Mouse (Mus musculus) embryonic facial prominence, embryonic 14.5 days (tissue): ENCODE data around the gene Lrrc7. TPM values are rescaled to one million over a fixed set of nuclear protein-coding genes. Genes with fewer than 3 reads are reported as not detected.

ENCODE experiments used
- ATAC-seq: fragments of 200-750 bp; cut with Nextera tagmentation; 2 replicates; pipeline ENCODE4 v1.8.0; 2017; ENCODE audit warnings: low read depth, moderate number of reproducible peaks, moderate TSS enrichment
- DNase-seq: peaks from one replicate; pipeline ENCODE4 v3.0.0-alpha.2; 2015; ENCODE audit warnings: low spot score
- H3K27ac ChIP-seq: fragments of 300-500 bp; sonication (generic); replicated peaks from 2 replicates; pipeline ENCODE4 v1.5.1; 2014; ENCODE audit warnings: low read depth, mild to moderate bottlenecking, low read length, moderate library complexity
- H3K27me3 ChIP-seq: fragments of 300-500 bp; sonication (generic); replicated peaks from 2 replicates; pipeline ENCODE4 v1.6.1; 2014; ENCODE audit warnings: low read length; ENCODE audit not compliant: control insufficient read depth, insufficient read depth
- H3K36me3 ChIP-seq: fragments of 300-500 bp; sonication (generic); 2 replicates; pipeline ENCODE4 v1.6.1; 2014; ENCODE audit warnings: low read length, mixed read lengths; ENCODE audit not compliant: control insufficient read depth, insufficient read depth
- H3K4me1 ChIP-seq: fragments of 300-500 bp; sonication (generic); 2 replicates; pipeline ENCODE4 v1.6.1; 2014; ENCODE audit warnings: antibody characterized with exemption, low read length; ENCODE audit not compliant: control insufficient read depth, insufficient read depth
- H3K4me2 ChIP-seq: fragments of 300-500 bp; sonication (generic); 2 replicates; pipeline ENCODE4 v1.6.1; 2014; ENCODE audit warnings: low read depth, mild to moderate bottlenecking, low read length, moderate library complexity, mixed read lengths
- H3K4me3 ChIP-seq: fragments of 300-500 bp; sonication (generic); 2 replicates; pipeline ENCODE4 v1.5.1; 2014; ENCODE audit warnings: low read depth, mild to moderate bottlenecking, low read length
- H3K9ac ChIP-seq: fragments of 300-500 bp; sonication (generic); 2 replicates; pipeline ENCODE4 v1.6.1; 2014; ENCODE audit warnings: low read depth, mild to moderate bottlenecking, low read length, moderate library complexity, mixed read lengths
- H3K9me3 ChIP-seq: fragments of 300-500 bp; sonication (generic); 2 replicates; pipeline ENCODE4 v1.6.1; 2016; ENCODE audit warnings: low read length; ENCODE audit not compliant: control insufficient read depth
- WGBS: fragments of 180-500 bp; shearing (Covaris S2); extraction: QIAGEN DNeasy Blood & Tissue Kit; methylation state at CpG from one replicate; pipeline ENCODE4 v1.1.7; 2014; 5-methylcytosine and 5-hydroxymethylcytosine counted together
- polyA plus RNA-seq: library from polyadenylated mRNA; unstranded; fragments of >200 nt; fragmentation: Nextera tagmentation; extraction: Ambion mirVana; gene quantifications from 2 replicates; pipeline ENCODE4 v1.2.1, GENCODE M21; 2014

Gene Lrrc7
- polyA plus RNA-seq, 1 experiment from 2014 or later, result 1.1 TPM

DNA sequence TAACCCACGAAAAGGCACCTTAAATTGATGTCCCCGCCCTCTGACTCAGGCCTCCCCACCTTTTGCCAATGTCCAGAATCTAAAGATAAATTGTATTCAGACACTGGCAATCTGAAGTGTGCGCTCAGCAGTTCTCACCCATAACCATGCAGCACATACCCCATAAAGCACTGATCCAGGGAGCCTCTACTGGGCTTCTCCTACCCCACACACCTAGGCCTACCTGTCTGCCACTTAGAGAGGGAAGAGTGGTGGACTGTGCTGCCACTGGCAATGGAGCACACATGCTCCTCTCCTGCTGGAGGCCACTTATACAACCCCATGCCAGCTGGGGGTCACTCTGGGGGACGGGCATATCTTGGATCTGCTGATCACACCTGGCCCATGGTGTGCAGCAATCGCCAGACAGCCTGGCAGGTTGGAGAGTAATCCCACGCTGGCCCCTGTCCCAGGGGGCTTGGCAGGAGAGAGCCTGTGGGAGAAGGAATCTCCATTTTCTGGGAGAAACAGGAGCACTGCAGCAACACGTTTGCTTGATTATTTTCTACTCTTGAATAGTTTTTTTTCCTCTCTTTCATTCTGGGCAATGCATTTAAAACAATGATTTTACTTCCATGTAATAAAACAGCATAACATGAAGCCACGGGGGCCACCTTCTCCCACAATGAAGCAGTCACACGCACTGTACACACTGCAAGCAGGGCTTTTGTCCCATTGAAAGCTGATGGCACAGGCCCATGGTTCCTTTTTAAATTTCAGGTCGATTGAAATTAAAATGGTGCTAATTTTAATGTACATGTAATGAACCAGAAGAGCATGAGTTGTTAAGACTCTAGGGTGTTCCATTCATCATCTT, 386.9 kb downstream of the Lrrc7 start:
- WGBS, result 74% methylated on average over 10 of the region's 10 CpGs
- Histone ChIP-seq H3K4me3 (no peak overlapping the region), H3K9ac (no peak overlapping the region), H3K27me3 (no peaks in the 10 kb centered on the region), H3K27ac (no peak overlapping the region), H3K4me1 (no peaks in the 10 kb centered on the region), H3K36me3 (no peaks in the 10 kb centered on the region), H3K9me3 (no peaks in the 10 kb centered on the region), H3K4me2 (no peak overlapping the region)
- ATAC-seq (no peak), DNase-seq (no peak)

GRCm38 (mm10) chr3:158169180-158169579, 392.8 kb downstream of the Lrrc7 start:
- ATAC-seq (no peak), DNase-seq (no peak)
- 97% methylated on average over 8 of the region's 8 CpGs for WGBS
- no peaks in the 10 kb centered on the region for H3K27me3 ChIP-seq
- H3K27ac ChIP-seq, result no peak overlapping the region
- H3K9me3 ChIP-seq, result no peaks in the 10 kb centered on the region
- no peaks in the 10 kb centered on the region for H3K4me1 ChIP-seq
- no peaks in the 10 kb centered on the region for H3K36me3 ChIP-seq
- H3K9ac ChIP-seq, result no peak overlapping the region
- no peak overlapping the region for H3K4me2 ChIP-seq
- H3K4me3 ChIP-seq, result no peak overlapping the region

- no peak overlapping the region for H3K9ac ChIP-seq
- H3K4me1 ChIP-seq, result no peaks in the 10 kb centered on the region
- H3K4me3 ChIP-seq, result no peak overlapping the region
- WGBS, result 86% methylated on average over 4 of the region's 4 CpGs
- no peak overlapping the region for H3K27ac ChIP-seq
- DNase-seq (no peak), ATAC-seq (no peak)
- H3K4me2 ChIP-seq, result no peak overlapping the region
- no peaks in the 10 kb centered on the region for H3K9me3 ChIP-seq
- no peaks in the 10 kb centered on the region for H3K27me3 ChIP-seq
- H3K36me3 ChIP-seq, result no peaks in the 10 kb centered on the region
Observed at GRCm38 (mm10) chr3:158168454-158168853, 393.6 kb downstream of the Lrrc7 start.

GRCm38 (mm10) chr3:158165004-158165403, 397.0 kb downstream of the Lrrc7 start:
- no peaks in the 10 kb centered on the region for H3K27me3 ChIP-seq
- no peak overlapping the region for H3K27ac ChIP-seq
- DNase-seq (no peak), ATAC-seq (no peak)
- H3K36me3 ChIP-seq, result no peaks in the 10 kb centered on the region
- H3K9ac ChIP-seq, result no peak overlapping the region
- no peak overlapping the region for H3K4me3 ChIP-seq
- H3K9me3 ChIP-seq, result no peaks in the 10 kb centered on the region
- H3K4me2 ChIP-seq, result no peak overlapping the region
- H3K4me1 ChIP-seq, result no peaks in the 10 kb centered on the region

DNA sequence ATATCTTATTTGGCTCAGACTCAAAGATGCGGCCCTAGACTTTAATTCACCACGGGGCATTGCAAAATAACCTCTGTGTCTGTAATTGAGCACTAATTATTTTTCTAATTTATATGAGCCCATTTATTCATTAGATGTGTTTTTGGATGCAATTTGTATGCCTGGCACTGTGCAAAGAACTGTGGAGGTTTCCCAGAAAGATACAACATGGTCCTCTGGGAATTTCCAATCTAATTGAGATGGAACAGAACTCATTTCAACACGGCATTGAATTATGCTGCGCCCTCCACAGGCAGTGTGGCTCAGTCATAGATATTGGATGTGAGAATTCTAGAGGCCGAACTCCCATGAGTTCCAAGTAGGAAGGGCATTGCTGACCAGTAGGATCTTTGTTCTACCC, 397.6 kb downstream of the Lrrc7 start:
- 85% methylated on average over 5 of the region's 5 CpGs for WGBS
- ATAC-seq, result no peak

DNA sequence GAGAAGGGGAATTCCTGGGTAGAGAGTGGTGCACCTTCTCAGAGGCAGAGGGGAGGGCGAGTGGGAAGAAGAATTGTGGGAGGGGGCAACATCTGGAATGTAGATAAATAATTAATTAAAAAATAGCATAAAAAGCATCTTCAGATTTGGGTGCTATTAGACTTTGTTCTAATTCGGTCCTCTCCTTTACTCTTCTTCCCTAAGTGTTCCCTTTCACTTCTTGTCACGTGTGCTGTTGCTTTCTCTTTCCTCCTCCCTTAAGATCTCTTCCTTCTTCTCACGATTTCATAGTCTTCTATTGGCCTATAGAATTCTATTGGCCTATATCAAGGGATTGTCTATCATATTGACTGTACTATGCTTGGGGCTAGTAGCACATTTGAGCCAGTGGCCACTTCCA, 398.9 kb downstream of the Lrrc7 start:
- H3K4me3 ChIP-seq, result no peak overlapping the region
- H3K4me2 ChIP-seq, result no peak overlapping the region
- no peak for ATAC-seq
- H3K27ac ChIP-seq, result no peak overlapping the region
- no peaks in the 10 kb centered on the region for H3K4me1 ChIP-seq
- H3K9me3 ChIP-seq, result no peaks in the 10 kb centered on the region
- no peaks in the 10 kb centered on the region for H3K36me3 ChIP-seq
- no peak for DNase-seq
- WGBS, result 74% methylated on average over 4 of the region's 4 CpGs
- no peak overlapping the region for H3K9ac ChIP-seq
- H3K27me3 ChIP-seq, result no peaks in the 10 kb centered on the region

More for the DNA sequence above, 397.6 kb downstream of the Lrrc7 start:
- H3K4me3 ChIP-seq, result no peak overlapping the region
- no peaks in the 10 kb centered on the region for H3K36me3 ChIP-seq
- no peak overlapping the region for H3K9ac ChIP-seq
- H3K4me1 ChIP-seq, result no peaks in the 10 kb centered on the region
- no peak for DNase-seq
- H3K9me3 ChIP-seq, result no peaks in the 10 kb centered on the region
- no peak overlapping the region for H3K27ac ChIP-seq
- no peaks in the 10 kb centered on the region for H3K27me3 ChIP-seq
- no peak overlapping the region for H3K4me2 ChIP-seq

DNA sequence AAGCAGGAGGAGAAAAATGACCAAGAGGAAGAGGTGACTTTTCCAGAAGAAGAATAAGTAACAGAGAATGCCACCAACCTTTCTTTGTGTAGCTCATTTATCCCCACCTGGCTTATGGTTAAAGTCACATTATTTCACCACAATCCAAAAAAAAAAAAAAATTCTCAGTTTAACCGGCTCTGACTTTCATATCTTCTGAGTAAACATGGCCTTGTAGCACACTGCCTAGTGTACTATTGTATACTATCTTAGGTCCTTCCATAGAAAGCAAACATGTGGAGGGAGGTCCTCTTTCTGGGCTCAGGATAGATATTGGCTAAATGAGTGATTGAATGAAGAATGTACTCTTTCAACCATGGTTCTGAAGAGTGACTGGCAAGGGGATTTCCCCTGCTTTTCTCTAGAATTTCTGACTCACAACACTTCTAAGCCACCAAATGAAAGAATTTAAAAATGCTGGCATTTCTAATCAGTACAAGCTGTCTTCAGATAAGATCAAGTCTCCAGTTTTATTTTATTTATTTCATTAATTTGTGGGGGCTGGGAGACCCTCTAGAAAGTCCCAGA, 400.0 kb downstream of the Lrrc7 start:
- Histone ChIP-seq H3K27me3 (no peaks in the 10 kb centered on the region), H3K4me3 (no peak overlapping the region), H3K4me2 (no peak overlapping the region), H3K9me3 (no peaks in the 10 kb centered on the region), H3K4me1 (no peaks in the 10 kb centered on the region), H3K36me3 (no peaks in the 10 kb centered on the region), H3K9ac (no peak overlapping the region), H3K27ac (no peak overlapping the region)
- WGBS, result 73% methylated on average over 1 of the region's 1 CpGs
- ATAC-seq (no peak), DNase-seq (no peak)

- ATAC-seq (no peak), DNase-seq (no peak)
- Histone ChIP-seq H3K4me1 (peaks cover 6% of the 10 kb centered on the region; the same call in 1 of the 2 replicates), H3K27me3 (no peaks in the 10 kb centered on the region), H3K4me3 (no peak overlapping the region), H3K9me3 (no peaks in the 10 kb centered on the region), H3K4me2 (no peak overlapping the region), H3K36me3 (no peaks in the 10 kb centered on the region), H3K27ac (no peak overlapping the region), H3K9ac (no peak overlapping the region)
- WGBS, result 78% methylated on average over 3 of the region's 3 CpGs
Observed at GRCm38 (mm10) chr3:158155515-158156286, 406.3 kb downstream of the Lrrc7 start.
